In the genomic region with DNA sequence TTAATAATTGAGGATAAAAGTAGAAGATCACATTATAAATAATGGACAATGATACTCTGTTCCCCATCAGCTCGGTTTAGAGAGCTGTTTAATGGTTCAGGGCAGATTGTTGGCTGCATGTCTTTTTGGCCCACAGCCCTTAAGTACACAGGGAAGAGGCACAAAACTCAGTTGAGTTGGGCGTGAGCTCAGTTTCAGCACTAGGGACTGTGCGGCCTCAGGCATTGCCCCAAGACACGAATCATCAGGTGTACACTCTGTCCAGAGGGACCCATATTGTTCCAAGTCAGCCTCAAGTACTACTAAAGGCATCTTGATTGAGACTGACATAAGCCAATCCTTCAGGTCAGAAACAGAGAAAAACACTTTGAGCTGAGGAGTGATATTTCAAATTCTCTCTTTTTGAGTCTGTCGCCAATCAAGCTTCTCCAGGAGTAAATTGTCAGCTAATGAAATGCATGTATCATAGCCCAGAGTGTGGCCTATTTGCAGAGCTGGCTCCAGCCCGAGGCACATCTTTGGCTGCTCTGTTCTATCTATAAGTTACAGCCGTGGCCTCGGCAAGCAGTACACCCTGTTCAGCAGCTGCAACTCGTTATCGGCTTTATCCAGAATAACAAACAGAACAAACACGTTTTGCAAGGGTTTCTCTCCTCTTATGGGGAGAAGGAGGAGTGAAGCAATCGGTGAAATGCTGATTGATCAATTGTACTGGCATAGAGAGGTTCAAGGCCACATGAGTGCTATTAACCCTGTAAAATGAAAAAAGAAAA, we compare ENCODE assay signal across 10 mouse cellular contexts. TPM values are rescaled to one million over a fixed set of nuclear protein-coding genes. Genes with fewer than 3 reads are reported as not detected.
DNase-seq lines count a peak whose midpoint lies in the region; ATAC-seq and TF ChIP-seq lines count a peak whose summit lies in the region.
"Had no signal": no experiment of that assay in that cellular context is flagged by ENCODE, and none has a peak within 500 bp of the region (broad histone marks: within the 10 kb centered on the region; RNA-seq: fewer than 3 reads in every experiment).

No protein-coding gene starts in this region.

- peak; percentile 8 for DNase-seq in forebrain, embryonic 14.5 days (ENCODE audit: low spot score)
- DNase-seq in forebrain, postnatal 0 days = no peak
- DNase-seq in heart, postnatal 36 days = no peak
- DNase-seq in gastrocnemius, postnatal 4 days (ENCODE audit: low spot score in 2 of 2) = no peak

- no peak overlapping the region for H3K9ac ChIP-seq in forebrain, embryonic 14.5 days (ENCODE audit: low read length)
- H3K9ac ChIP-seq in forebrain, postnatal 0 days = no peak overlapping the region
- no peak overlapping the region for H3K9ac ChIP-seq in midbrain, embryonic 16.5 days (ENCODE audit: low read depth, low read length)
- H3K9ac ChIP-seq in midbrain, embryonic 13.5 days (replicated peaks) = no peak overlapping the region
- no peak overlapping the region for H3K9ac ChIP-seq in intestine, embryonic 15.5 days
- no peak overlapping the region for H3K9ac ChIP-seq in stomach, embryonic 15.5 days

- intact Hi-C loops in heart, postnatal 36 days (cut with DNase I) = no loop called here

- no peak overlapping the region for H3K4me3 ChIP-seq in forebrain, embryonic 14.5 days (ENCODE audit: low read depth, low read length)
- H3K4me3 ChIP-seq in forebrain, postnatal 0 days (ENCODE audit: low read depth, low read length) = no peak overlapping the region
- H3K4me3 ChIP-seq in midbrain, embryonic 16.5 days (ENCODE audit: low read depth, low read length) = no peak overlapping the region
- H3K4me3 ChIP-seq in midbrain, embryonic 13.5 days (replicated peaks) = no peak overlapping the region
- no peak overlapping the region for H3K4me3 ChIP-seq in intestine, embryonic 15.5 days (replicated peaks)
- no peak overlapping the region for H3K4me3 ChIP-seq in stomach, embryonic 15.5 days (replicated peaks)
- H3K4me3 ChIP-seq: heart, embryonic 10.5 days had no signal

- ATAC-seq in forebrain, embryonic 14.5 days = no peak
- ATAC-seq in forebrain, postnatal 0 days = no peak
- ATAC-seq in midbrain, embryonic 16.5 days = 0 out of 2 replicates have a peak, but pooled peaks have one; percentile 60
- ATAC-seq in midbrain, embryonic 13.5 days = no peak
- peak; percentile 88 for ATAC-seq in intestine, embryonic 15.5 days
- ATAC-seq in stomach, embryonic 15.5 days (ENCODE audit: insufficient read depth, low FRiP score, low read depth) = peak; percentile 84; the same call in 1 of the 2 replicates

- H3K9me3 ChIP-seq in forebrain, embryonic 14.5 days (replicated peaks; ENCODE audit: control insufficient read depth, low read length) = no peaks in the 10 kb centered on the region
- no peaks in the 10 kb centered on the region for H3K9me3 ChIP-seq in forebrain, postnatal 0 days (ENCODE audit: low read length)
- H3K9me3 ChIP-seq in midbrain, embryonic 16.5 days (replicated peaks; ENCODE audit: control insufficient read depth, low read length, poor library complexity, severe bottlenecking) = no peaks in the 10 kb centered on the region
- no peaks in the 10 kb centered on the region for H3K9me3 ChIP-seq in midbrain, embryonic 13.5 days
- H3K9me3 ChIP-seq in intestine, embryonic 15.5 days = no peaks in the 10 kb centered on the region
- H3K9me3 ChIP-seq in stomach, embryonic 15.5 days = no peaks in the 10 kb centered on the region
- H3K9me3 ChIP-seq: heart, embryonic 10.5 days had no signal

- no peaks in the 10 kb centered on the region for H3K36me3 ChIP-seq in forebrain, embryonic 14.5 days (ENCODE audit: control insufficient read depth, insufficient read depth, low read length)
- H3K36me3 ChIP-seq in forebrain, postnatal 0 days (ENCODE audit: insufficient read depth) = no peaks in the 10 kb centered on the region
- H3K36me3 ChIP-seq in midbrain, embryonic 16.5 days (ENCODE audit: control insufficient read depth, insufficient read depth, low read length) = no peaks in the 10 kb centered on the region
- H3K36me3 ChIP-seq in midbrain, embryonic 13.5 days = no peaks in the 10 kb centered on the region
- H3K36me3 ChIP-seq in intestine, embryonic 15.5 days = no peaks in the 10 kb centered on the region
- no peaks in the 10 kb centered on the region for H3K36me3 ChIP-seq in stomach, embryonic 15.5 days
- H3K36me3 ChIP-seq: heart, embryonic 10.5 days had no signal

- H3K27ac ChIP-seq in forebrain, embryonic 14.5 days (ENCODE audit: low read depth, low read length) = no peak overlapping the region
- H3K27ac ChIP-seq in forebrain, postnatal 0 days (ENCODE audit: low read depth, low read length) = no peak overlapping the region
- no peak overlapping the region for H3K27ac ChIP-seq in midbrain, embryonic 16.5 days (ENCODE audit: low read length)
- H3K27ac ChIP-seq in midbrain, embryonic 13.5 days = no peak overlapping the region
- peak overlapping the region; percentile 54; the same call in 1 of the 2 replicates for H3K27ac ChIP-seq in intestine, embryonic 15.5 days
- H3K27ac ChIP-seq in stomach, embryonic 15.5 days = peak overlapping the region; percentile 37; the same call in 1 of the 2 replicates
- H3K27ac ChIP-seq: heart, embryonic 10.5 days had no signal

- WGBS in forebrain, embryonic 14.5 days = 56% methylated on average over 12 of the region's 12 CpGs
- 44% methylated on average over 12 of the region's 12 CpGs for WGBS in forebrain, postnatal 0 days
- WGBS in midbrain, embryonic 16.5 days = 62% methylated on average over 12 of the region's 12 CpGs
- 70% methylated on average over 12 of the region's 12 CpGs for WGBS in midbrain, embryonic 13.5 days
- WGBS in intestine, embryonic 15.5 days = 42% methylated on average over 12 of the region's 12 CpGs
- WGBS in stomach, embryonic 15.5 days = 30% methylated on average over 12 of the region's 12 CpGs

- TF ChIP-seq CTCF in forebrain, postnatal 0 days (IDR thresholded peaks at IDR 0.05; ENCODE audit: low read depth) = no peak

- H3K4me2 ChIP-seq in forebrain, embryonic 14.5 days (ENCODE audit: low read length) = no peak overlapping the region
- no peak overlapping the region for H3K4me2 ChIP-seq in forebrain, postnatal 0 days (ENCODE audit: low read depth)
- no peak overlapping the region for H3K4me2 ChIP-seq in midbrain, embryonic 16.5 days (ENCODE audit: low read length)
- no peak overlapping the region for H3K4me2 ChIP-seq in midbrain, embryonic 13.5 days (replicated peaks)
- no peak overlapping the region for H3K4me2 ChIP-seq in intestine, embryonic 15.5 days (replicated peaks)
- no peak overlapping the region for H3K4me2 ChIP-seq in stomach, embryonic 15.5 days

- H3K27me3 ChIP-seq in forebrain, embryonic 14.5 days (replicated peaks; ENCODE audit: control insufficient read depth, insufficient read depth, low read length) = no peaks in the 10 kb centered on the region
- H3K27me3 ChIP-seq in forebrain, postnatal 0 days (ENCODE audit: insufficient read depth, low read length) = no peaks in the 10 kb centered on the region
- no peaks in the 10 kb centered on the region for H3K27me3 ChIP-seq in midbrain, embryonic 16.5 days (ENCODE audit: control insufficient read depth, insufficient read depth, low read depth, low read length)
- H3K27me3 ChIP-seq in midbrain, embryonic 13.5 days = no peaks in the 10 kb centered on the region
- H3K27me3 ChIP-seq in intestine, embryonic 15.5 days (replicated peaks) = no peaks in the 10 kb centered on the region
- no peaks in the 10 kb centered on the region for H3K27me3 ChIP-seq in stomach, embryonic 15.5 days (replicated peaks)

- H3K4me1 ChIP-seq in forebrain, embryonic 14.5 days (ENCODE audit: control insufficient read depth, insufficient read depth, low read length) = no peaks in the 10 kb centered on the region
- H3K4me1 ChIP-seq in forebrain, postnatal 0 days (ENCODE audit: insufficient read depth) = no peaks in the 10 kb centered on the region
- H3K4me1 ChIP-seq in midbrain, embryonic 16.5 days (ENCODE audit: control insufficient read depth, insufficient read depth, low read length) = no peaks in the 10 kb centered on the region
- no peaks in the 10 kb centered on the region for H3K4me1 ChIP-seq in midbrain, embryonic 13.5 days (replicated peaks)
- H3K4me1 ChIP-seq in intestine, embryonic 15.5 days (replicated peaks) = 0 out of 2 replicates have a peak, but pooled peaks cover 5% of the 10 kb centered on the region
- H3K4me1 ChIP-seq in stomach, embryonic 15.5 days = no peaks in the 10 kb centered on the region
- H3K4me1 ChIP-seq: heart, embryonic 10.5 days had no signal

RNA-seq across cellular contexts. Expression of gene Cps1, which starts 19.2 kb away (rescaled TPM):
- 0.22 and 0.29 TPM in 2 replicates for polyA plus RNA-seq in forebrain, embryonic 14.5 days (2014; fragmentation: Nextera tagmentation; extraction: Ambion mirVana)
- 0.14 and 0.31 TPM in 2 replicates for total RNA-seq in forebrain, postnatal 0 days (2014; rRNA removed)
- 0.11 and 0.17 TPM in 2 replicates for polyA plus RNA-seq in forebrain, postnatal 0 days (2015; fragmentation: Nextera tagmentation; extraction: Ambion mirVana)
- 0.24 and 0.34 TPM in 2 replicates for polyA plus RNA-seq in midbrain, embryonic 16.5 days (2015; fragmentation: Nextera tagmentation; extraction: Ambion mirVana)
- polyA plus RNA-seq in midbrain, embryonic 13.5 days (2015; fragmentation: Nextera tagmentation; extraction: Ambion mirVana) = 0.44 and 0.48 TPM in 2 replicates
- 326 and 333 TPM in 2 replicates for polyA plus RNA-seq in intestine, embryonic 15.5 days (2015; fragmentation: Nextera tagmentation; extraction: Ambion mirVana)
- 49.4 and 85.9 TPM in 2 replicates for polyA plus RNA-seq in stomach, embryonic 15.5 days (2015; fragmentation: Nextera tagmentation; extraction: Ambion mirVana)
- under 1 TPM in 1 of 2 experiments, not detected in 1; 0.06 TPM for total RNA-seq in heart, postnatal 36 days (2021)
- 1 to 10 TPM in 1 of 2 experiments, under 1 TPM in 1; 0.15 to 1.0 TPM for total RNA-seq in gastrocnemius, postnatal 4 days (2021)
- total RNA-seq: neutrophil, adult 5-6 weeks had no signal

Comparison
In these comparisons a context has a peak if more than half of its experiments do, and no peak if none do; other contexts are left out.
1. ATAC-seq: peak in midbrain, embryonic 16.5 days (single experiment), intestine, embryonic 15.5 days (single experiment) and stomach, embryonic 15.5 days (single experiment); none in forebrain, embryonic 14.5 days (single experiment), forebrain, postnatal 0 days (single experiment) and midbrain, embryonic 13.5 days (single experiment).
2. H3K27ac ChIP-seq: peak in intestine, embryonic 15.5 days (single experiment) and stomach, embryonic 15.5 days (single experiment); none in forebrain, embryonic 14.5 days (single experiment), forebrain, postnatal 0 days (single experiment), midbrain, embryonic 16.5 days (single experiment) and midbrain, embryonic 13.5 days (single experiment).
3. RNA of gene Cps1, which starts 19.2 kb away (polyA plus RNA-seq): 326 to 333 TPM in intestine, embryonic 15.5 days and 49.4 to 85.9 TPM in stomach, embryonic 15.5 days; 0.44 to 0.48 TPM in midbrain, embryonic 13.5 days, 0.22 to 0.29 TPM in forebrain, embryonic 14.5 days, 0.24 to 0.34 TPM in midbrain, embryonic 16.5 days and 0.11 to 0.17 TPM in forebrain, postnatal 0 days; every median in the first group is over 10 times any median in the second.